Mouse (Mus musculus) brain, embryonic 14.5 days (tissue): Measurements from ENCODE around the gene Trim26.

Source experiments
- CTCF ChIP-seq: fragments of 200-500 bp; IDR thresholded peaks from 2 replicates; pipeline ENCODE4 v1.5.1; 2012; ENCODE audit warnings: inconsistent platforms, mild to moderate bottlenecking, moderate library complexity, borderline replicate concordance; ENCODE audit not compliant: insufficient read depth, insufficient read length; ENCODE audit errors: extremely low read depth
- POLR2A ChIP-seq: fragments of 200-500 bp; IDR thresholded peaks from 2 replicates; pipeline ENCODE4 v1.6.1; 2012; ENCODE audit warnings: mild to moderate bottlenecking, inconsistent platforms, borderline replicate concordance; ENCODE audit not compliant: poor library complexity, insufficient read depth, insufficient read length, severe bottlenecking; ENCODE audit errors: extremely low read depth

GRCm38 (mm10) chr17:36868836-36869235, 31.9 kb downstream of the Trim26 start:
- TF ChIP-seq CTCF (no peak), POLR2A (no peak)
